Mouse (Mus musculus) heart, adult 2 months (tissue): ENCODE measurements at regions not wholly inside any gene's neighbourhood (a gene's known extent, or its start where the extent isn't known, plus 50 kb on each side); places are given as distances from the start of the nearest gene placed in this dataset.

Experiments
- DNase-seq, 2 experiments: peaks; one replicate each; pipeline ENCODE4 v3.0.0; 2021
- H3K27ac ChIP-seq: fragments of 200-600 bp; 2 replicates; pipeline ENCODE4 v1.8.1; 2022
- H3K27me3 ChIP-seq: fragments of 200-500 bp; 2 replicates; pipeline ENCODE4 v1.6.1; 2012; ENCODE audit warnings: mild to moderate bottlenecking, low read length, inconsistent platforms, mixed read lengths; ENCODE audit not compliant: control insufficient read depth, insufficient read depth
- H3K36me3 ChIP-seq: fragments of 200-500 bp; 2 replicates; pipeline ENCODE4 v1.6.1; 2012; ENCODE audit warnings: low read length, inconsistent platforms; ENCODE audit not compliant: control insufficient read depth, insufficient read depth
- H3K4me1 ChIP-seq: fragments of 200-500 bp; 2 replicates; pipeline ENCODE4 v1.6.1; 2011; ENCODE audit warnings: low read length; ENCODE audit not compliant: control insufficient read depth, insufficient read depth
- H3K4me3 ChIP-seq: fragments of 200-600 bp; 2 replicates; pipeline ENCODE4 v1.8.1; 2022
- H3K79me2 ChIP-seq: fragments of 200-500 bp; replicated peaks from 2 replicates; pipeline ENCODE4 v1.6.1; 2012; ENCODE audit warnings: mild to moderate bottlenecking, inconsistent platforms, low read length, moderate library complexity, mixed read lengths; ENCODE audit not compliant: control insufficient read depth, insufficient read depth
- H3K9ac ChIP-seq: fragments of 200-500 bp; 2 replicates; pipeline ENCODE4 v1.6.1; 2012; ENCODE audit warnings: low read depth, mild to moderate bottlenecking, control low read depth, inconsistent platforms, low read length, mixed read lengths
- CTCF ChIP-seq: fragments of 200-600 bp; IDR thresholded peaks from 2 replicates; pipeline ENCODE4 v1.8.1; 2022; ENCODE audit warnings: antibody characterized with exemption, mild to moderate bottlenecking, moderate library complexity
- EP300 ChIP-seq: fragments of 200-500 bp; IDR thresholded peaks from 2 replicates; pipeline ENCODE4 v1.6.1; 2011; ENCODE audit warnings: low read depth, low read length, control low read depth; ENCODE audit not compliant: insufficient read depth
- POLR2A ChIP-seq: fragments of 200-500 bp; IDR thresholded peaks from 2 replicates; pipeline ENCODE4 v1.6.1; 2011; ENCODE audit warnings: mild to moderate bottlenecking, low read depth, low read length, control low read depth; ENCODE audit not compliant: insufficient read depth
- WGBS: fragments of 180-500 bp; shearing (Covaris S2); methylation state at CpG from one replicate; pipeline ENCODE4 v1.1.7; 2018; 5-methylcytosine and 5-hydroxymethylcytosine counted together
- intact Hi-C: fragments of 180-260 bp; cut with DNase I; formaldehyde crosslinking; loops from one replicate; pipeline ENCODE4 v1.15.1; 2025

- Histone ChIP-seq H3K4me1 (no peaks in the 10 kb centered on the region), H3K27me3 (no peaks in the 10 kb centered on the region), H3K36me3 (no peaks in the 10 kb centered on the region), H3K27ac (no peak overlapping the region), H3K79me2 (no peaks in the 10 kb centered on the region), H3K4me3 (no peak overlapping the region), H3K9ac (no peak overlapping the region)
- 59% methylated on average over 3 of the region's 3 CpGs for WGBS
- intact Hi-C loops = no loop called here
- DNase-seq = no peak
- no peak for TF ChIP-seq EP300
- no peak for TF ChIP-seq POLR2A
- TF ChIP-seq CTCF = no peak
Measured at GRCm38 (mm10) chr2:7893787-7894186, 384.4 kb upstream of the Celf2 start.
